Mouse (Mus musculus) testis, adult 2 months (tissue): ENCODE measurements around the gene Doc2g. TPM values are rescaled to one million over a fixed set of nuclear protein-coding genes. Genes with fewer than 3 reads are reported as not detected.
A peak's percentile ranks its signal among the peaks of the same experiment; 100 is the strongest.

Experiments
- H3K27ac ChIP-seq: fragments of 200-500 bp; 2 replicates; pipeline ENCODE4 v1.5.1; 2012; ENCODE audit warnings: low read depth, low read length; ENCODE audit not compliant: control insufficient read depth, insufficient read depth
- H3K27me3 ChIP-seq: fragments of 200-500 bp; 2 replicates; pipeline ENCODE4 v1.6.1; 2012; ENCODE audit warnings: mild to moderate bottlenecking, low read length, moderate library complexity; ENCODE audit not compliant: control insufficient read depth, insufficient read depth
- H3K36me3 ChIP-seq: fragments of 200-500 bp; 2 replicates; pipeline ENCODE4 v1.6.1; 2012; ENCODE audit warnings: mild to moderate bottlenecking, low read length; ENCODE audit not compliant: control insufficient read depth, insufficient read depth
- H3K4me1 ChIP-seq: fragments of 200-500 bp; 2 replicates; pipeline ENCODE4 v1.6.1; 2012; ENCODE audit warnings: low read length; ENCODE audit not compliant: control insufficient read depth, insufficient read depth
- H3K4me3 ChIP-seq: fragments of 200-500 bp; 2 replicates; pipeline ENCODE4 v1.5.1; 2012; ENCODE audit warnings: low read depth, mild to moderate bottlenecking, low read length, moderate library complexity, mixed read lengths; ENCODE audit not compliant: control insufficient read depth
- CTCF ChIP-seq: fragments of 200-500 bp; IDR thresholded peaks from 2 replicates; pipeline ENCODE4 v1.5.1; 2012; ENCODE audit warnings: low read depth, mild to moderate bottlenecking, inconsistent platforms, low read length, moderate library complexity; ENCODE audit not compliant: control insufficient read depth, insufficient read depth, insufficient replicate concordance
- POLR2A ChIP-seq: fragments of 200-500 bp; IDR thresholded peaks from 2 replicates; pipeline ENCODE4 v1.6.1; 2012; ENCODE audit warnings: low read depth, mild to moderate bottlenecking, inconsistent platforms, low read length, moderate library complexity; ENCODE audit not compliant: control insufficient read depth
- polyA plus RNA-seq: library from polyadenylated mRNA; depleted of rRNA; stranded (reverse); fragments of >200 nt; gene quantifications from 2 replicates; pipeline ENCODE4 v1.2.3, GENCODE M21; 2012

Gene Doc2g
- polyA plus RNA-seq, 1 experiment, result 2.0 TPM

DNA sequence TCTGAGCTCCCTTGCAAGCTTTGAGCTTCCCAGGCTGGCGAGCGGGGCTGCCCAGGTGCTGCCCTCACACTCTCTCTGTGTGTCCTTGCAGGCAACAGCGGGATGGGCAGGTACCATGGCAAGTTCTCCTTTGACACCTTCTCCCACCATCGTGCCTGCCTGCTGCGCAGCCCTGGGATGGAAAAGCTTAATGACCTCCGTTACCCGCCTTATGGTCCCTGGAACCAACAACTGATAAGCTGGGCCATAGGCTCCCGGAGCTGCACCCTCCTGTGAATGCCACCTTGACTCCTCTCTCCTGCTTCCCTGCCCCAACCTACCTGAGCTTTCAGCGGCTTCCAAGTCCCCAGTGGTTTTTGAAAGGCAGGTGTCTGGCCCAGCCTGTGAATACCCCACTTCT, 22.2 kb upstream of the Doc2g start:
- TF ChIP-seq POLR2A (no peak), CTCF (no peak)
- peak overlapping the region; percentile 41 for H3K4me3 ChIP-seq
- no peaks in the 10 kb centered on the region for H3K36me3 ChIP-seq
- H3K27ac ChIP-seq, result no peak overlapping the region
- H3K27me3 ChIP-seq, result no peaks in the 10 kb centered on the region
- peaks cover 9% of the 10 kb centered on the region for H3K4me1 ChIP-seq

DNA sequence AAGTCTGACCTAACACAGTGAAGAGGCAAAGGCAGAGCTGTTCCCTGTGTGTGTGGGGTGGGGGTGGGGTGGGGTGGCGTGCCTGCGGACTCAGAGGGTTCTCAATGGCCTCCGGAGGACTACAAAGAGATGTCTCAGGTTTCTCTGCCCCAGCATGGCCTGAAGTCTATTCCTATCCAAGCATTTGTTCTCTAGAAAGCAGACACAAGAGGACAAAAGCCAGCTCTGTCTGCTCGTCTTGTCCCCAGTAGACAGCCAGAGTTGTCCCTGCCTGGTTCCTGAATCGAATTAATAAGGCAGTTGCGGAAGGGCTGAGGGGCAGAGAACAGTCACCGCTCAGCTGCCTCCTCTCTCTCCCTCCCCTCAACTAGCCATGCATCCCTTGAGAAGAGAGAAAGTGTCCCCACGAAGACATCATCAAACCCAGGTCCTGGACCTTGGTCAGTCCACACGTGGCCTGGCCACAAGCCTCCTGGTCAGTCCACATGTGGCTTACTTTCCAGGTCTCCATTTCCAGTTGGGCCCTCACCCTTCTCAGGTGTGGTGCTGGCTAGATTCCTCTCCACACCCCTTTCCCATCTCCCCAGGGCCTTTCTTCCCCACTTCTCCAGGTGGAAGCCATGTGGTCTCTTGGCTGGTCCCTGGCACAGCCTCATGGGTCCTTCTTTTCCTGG, 19.4 kb upstream of the Doc2g start:
- Histone ChIP-seq H3K4me3 (no peak overlapping the region), H3K27ac (no peak overlapping the region), H3K4me1 (peaks cover 11% of the 10 kb centered on the region), H3K36me3 (no peaks in the 10 kb centered on the region), H3K27me3 (no peaks in the 10 kb centered on the region)
- TF ChIP-seq POLR2A (no peak), CTCF (no peak)

DNA sequence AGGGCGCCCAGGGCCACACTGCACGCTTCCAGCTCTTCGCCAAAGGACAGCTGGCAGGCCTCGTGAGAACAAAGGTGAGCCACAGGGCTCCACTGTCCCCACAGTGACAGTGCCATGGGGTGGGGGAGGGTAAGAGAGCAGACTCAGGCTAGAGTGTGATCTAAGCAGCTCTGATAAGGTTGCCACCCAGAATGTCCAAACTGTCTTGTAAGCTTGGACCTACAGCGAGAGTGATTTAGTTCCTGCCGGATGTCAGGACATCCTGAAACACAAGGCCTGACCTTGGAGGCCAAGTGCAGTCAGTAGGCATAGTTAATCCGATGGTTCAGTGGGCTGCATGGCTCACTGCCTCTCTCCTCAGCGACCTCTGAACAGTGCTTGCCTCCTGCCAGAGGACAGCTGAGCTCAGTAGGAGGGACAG, 17.8 kb upstream of the Doc2g start:
- Histone ChIP-seq H3K4me3 (no peak overlapping the region), H3K4me1 (peaks cover 5% of the 10 kb centered on the region), H3K27me3 (no peaks in the 10 kb centered on the region), H3K36me3 (no peaks in the 10 kb centered on the region), H3K27ac (peak overlapping the region; percentile 5; the same call in 1 of the 2 replicates)
- TF ChIP-seq POLR2A, result no peak
- TF ChIP-seq CTCF, result no peak

DNA sequence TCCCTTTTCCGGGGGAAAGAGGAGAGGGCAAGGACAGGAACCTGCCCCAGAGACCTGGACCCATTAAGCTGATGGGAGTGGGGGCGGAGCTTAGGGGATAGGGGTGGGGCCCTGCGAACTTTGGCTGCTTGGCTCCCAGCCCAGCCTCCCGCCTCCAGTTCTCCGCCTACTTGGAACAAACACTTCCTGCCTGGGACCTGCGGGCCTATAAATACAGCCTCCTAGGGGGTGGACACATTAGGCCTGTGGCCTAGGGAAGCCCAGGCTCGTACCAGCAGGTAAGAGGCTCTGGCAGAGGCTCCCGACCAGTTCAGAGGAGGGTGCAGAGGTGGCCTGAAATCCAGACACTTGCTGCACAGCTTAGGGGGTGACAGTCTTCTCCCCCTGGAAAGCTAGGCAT, 16.8 kb upstream of the Doc2g start, which contains the start of gene Acy3:
Acy3 (plus strand) TSS at position 237 of the 400 bp plus-strand sequence.
- Histone ChIP-seq H3K27ac (peak within 1 kb of the TSS; percentile 47), H3K4me3 (no peak within 1 kb of the TSS), H3K27me3 (no peaks in the 10 kb centered on the region), H3K4me1 (peaks cover 5% of the 10 kb centered on the region), H3K36me3 (no peaks in the 10 kb centered on the region)
- TF ChIP-seq POLR2A (peak; percentile 22; the same call in 1 of the 2 replicates), CTCF (no peak)

DNA sequence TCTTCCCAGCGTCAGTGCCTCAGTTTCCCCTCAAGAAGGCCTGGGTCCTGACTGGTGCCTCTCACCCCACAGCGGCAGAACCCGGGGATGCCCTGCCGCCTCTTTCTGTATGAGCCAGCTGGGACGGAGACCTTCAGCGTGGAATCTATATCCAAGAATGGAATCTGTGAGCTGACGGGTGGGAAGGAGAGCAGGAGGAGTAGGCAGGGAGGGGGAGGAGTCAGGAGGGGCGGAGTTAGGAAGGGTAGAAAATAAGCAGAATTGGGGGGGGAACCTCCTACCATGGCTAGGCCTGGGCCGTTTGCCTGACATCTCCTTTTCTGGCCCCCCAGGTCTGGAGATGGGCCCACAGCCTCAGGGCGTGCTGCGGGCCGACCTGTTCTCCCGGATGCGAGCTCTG, 15.0 kb upstream of the Doc2g start:
- peaks cover 5% of the 10 kb centered on the region for H3K4me1 ChIP-seq
- TF ChIP-seq POLR2A (no peak), CTCF (no peak)
- H3K27ac ChIP-seq, result no peak overlapping the region
- H3K36me3 ChIP-seq, result no peaks in the 10 kb centered on the region
- no peaks in the 10 kb centered on the region for H3K27me3 ChIP-seq
- H3K4me3 ChIP-seq, result no peak overlapping the region

DNA sequence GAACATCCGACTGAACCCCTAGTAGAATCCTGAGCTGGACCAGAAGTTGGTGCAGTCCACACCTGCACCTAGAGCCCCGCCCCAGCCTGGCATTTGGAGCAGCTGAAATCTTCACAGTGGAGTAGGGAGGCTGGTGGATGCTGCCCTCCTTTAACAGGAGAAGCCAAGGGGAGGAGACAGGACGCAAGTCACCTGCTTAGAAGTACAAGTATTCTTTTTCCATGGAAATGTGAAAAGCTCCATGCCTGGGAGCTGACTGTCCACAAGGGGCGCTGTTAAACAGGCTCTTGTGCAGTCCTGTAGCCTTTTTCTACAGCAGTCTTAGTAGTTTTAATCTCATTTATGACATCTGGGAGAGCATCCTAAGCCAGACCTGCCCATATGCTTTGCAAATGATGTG, 14.4 kb upstream of the Doc2g start:
- Histone ChIP-seq H3K27ac (no peak overlapping the region), H3K27me3 (no peaks in the 10 kb centered on the region), H3K4me3 (no peak overlapping the region), H3K4me1 (peaks cover 5% of the 10 kb centered on the region), H3K36me3 (no peaks in the 10 kb centered on the region)
- TF ChIP-seq CTCF, result no peak
- no peak for TF ChIP-seq POLR2A

DNA sequence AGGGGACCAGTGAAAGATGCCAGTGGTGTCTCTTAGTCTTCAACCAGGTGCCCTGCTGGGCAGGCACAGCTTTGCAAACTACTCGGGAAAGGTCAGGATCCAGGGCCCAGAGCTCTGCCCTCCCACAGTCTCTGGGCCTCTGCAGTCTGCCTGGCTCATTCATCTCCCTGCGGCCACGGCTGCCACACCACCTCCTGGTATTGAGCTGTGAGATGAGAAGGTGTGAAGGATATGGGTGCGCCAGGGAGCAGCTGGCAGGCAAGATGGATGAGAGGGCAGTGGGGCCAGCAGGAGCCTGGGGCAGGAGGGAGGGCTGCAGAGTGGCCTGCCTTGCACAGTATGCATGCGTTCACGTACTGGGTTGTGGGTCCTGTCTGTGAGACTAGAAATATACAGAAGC, 12.3 kb upstream of the Doc2g start:
- Histone ChIP-seq H3K27me3 (no peaks in the 10 kb centered on the region), H3K27ac (no peak overlapping the region), H3K36me3 (no peaks in the 10 kb centered on the region), H3K4me1 (peaks cover 2% of the 10 kb centered on the region), H3K4me3 (no peak overlapping the region)
- no peak for TF ChIP-seq CTCF
- no peak for TF ChIP-seq POLR2A
